Mouse (Mus musculus) adrenal gland, postnatal 10 days (tissue): ENCODE measurements around the gene Sgsm3. TPM values are rescaled to one million over a fixed set of nuclear protein-coding genes. Genes with fewer than 3 reads are reported as not detected.

Experiments used
- microRNA-seq: library from miRNA; unstranded; fragments of <30 nt; microRNA quantifications from one replicate; pipeline ENCODE4 v1.2.0, GENCODE M21; 2021
- total RNA-seq, 2 experiments: library from RNA; stranded (reverse); gene quantifications; 2 replicates each; pipeline ENCODE4 v1.2.3; 2021

Gene Sgsm3
- total RNA-seq, 2 experiments from 2014 or later: 15.2 to 20.7 TPM

Small RNA genes within 50 kb of the gene (microRNA-seq; reads per million reads assigned to microRNA genes)
- gene Mir5113: 9.2 reads per million, percentile 15 among the genes with 10 or more reads in this experiment

Other genes with a start within 250 kb of the Sgsm3 start
- gene Adsl, start 29.3 kb upstream of the Sgsm3 start, total RNA-seq: 10 to 100 TPM; 47.6 to 68.2 TPM
- gene Mrtfa, start 213.0 kb downstream of the Sgsm3 start, total RNA-seq: 10 to 100 TPM; 23.7 to 26.2 TPM